Mouse (Mus musculus) frontal cortex, postnatal 25 days (tissue): ENCODE data around the gene Fgf11.
A peak's percentile ranks its signal among the peaks of the same experiment; 100 is the strongest.

ENCODE experiments used
- DNase-seq, 2 experiments: peaks; one replicate each; pipeline ENCODE4 v3.0.0; 2022; ENCODE audit warnings: low spot score in 2 of 2

Fgf11 gene

DNA sequence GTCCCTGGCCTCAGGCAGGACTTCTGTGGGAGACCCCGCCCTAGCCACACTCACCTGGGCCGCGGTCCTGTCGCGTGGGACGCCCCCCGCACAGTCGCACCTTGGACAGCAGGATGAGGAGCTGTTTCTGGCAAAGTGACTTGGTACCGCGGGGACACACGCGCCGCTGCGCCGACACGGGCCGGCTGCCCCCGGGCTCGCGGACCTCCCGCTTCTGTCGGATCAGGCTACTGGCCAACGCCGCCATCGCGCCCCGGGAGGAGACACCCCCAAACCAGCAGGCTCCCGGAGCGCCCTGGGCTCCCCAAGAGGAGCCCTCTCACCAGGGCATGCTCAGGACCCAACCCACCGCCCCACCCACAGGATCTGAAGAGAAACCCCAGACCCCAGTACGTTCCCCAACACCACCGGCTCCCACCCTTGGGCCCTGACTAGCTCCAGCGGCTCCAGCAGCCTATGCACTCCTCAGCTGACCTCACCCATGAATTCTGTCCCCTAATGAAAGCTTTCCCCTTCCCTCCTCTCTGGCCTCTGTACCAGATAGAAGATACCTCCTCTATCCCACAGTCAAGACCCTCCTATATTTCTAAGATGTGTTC is at the start of gene Fgf11:
TSS of gene Fgf11 (minus strand) at position 479 of the 599 bp plus-strand sequence.
- DNase-seq = no peak

DNA sequence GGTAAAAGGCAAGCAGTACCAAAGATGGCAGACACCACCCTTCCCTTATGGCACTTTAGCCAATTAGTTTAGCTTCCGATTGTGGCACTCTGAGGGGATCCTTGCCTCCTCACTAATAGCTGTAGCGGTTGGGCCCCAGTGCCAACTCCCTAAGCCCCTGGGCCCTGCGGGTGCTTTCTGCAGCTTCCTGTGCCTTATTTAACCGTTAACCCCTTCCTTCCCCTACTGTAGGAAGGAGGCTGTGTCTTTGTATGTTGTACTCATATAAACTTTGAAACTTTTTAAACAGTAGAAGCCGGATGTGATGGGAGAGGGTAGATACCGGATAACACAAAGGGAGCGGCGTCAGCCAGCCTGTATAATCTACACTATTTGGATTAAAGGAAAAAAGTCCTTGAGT is 49.1 kb upstream of the Fgf11 start:
- DNase-seq = no peak

DNA sequence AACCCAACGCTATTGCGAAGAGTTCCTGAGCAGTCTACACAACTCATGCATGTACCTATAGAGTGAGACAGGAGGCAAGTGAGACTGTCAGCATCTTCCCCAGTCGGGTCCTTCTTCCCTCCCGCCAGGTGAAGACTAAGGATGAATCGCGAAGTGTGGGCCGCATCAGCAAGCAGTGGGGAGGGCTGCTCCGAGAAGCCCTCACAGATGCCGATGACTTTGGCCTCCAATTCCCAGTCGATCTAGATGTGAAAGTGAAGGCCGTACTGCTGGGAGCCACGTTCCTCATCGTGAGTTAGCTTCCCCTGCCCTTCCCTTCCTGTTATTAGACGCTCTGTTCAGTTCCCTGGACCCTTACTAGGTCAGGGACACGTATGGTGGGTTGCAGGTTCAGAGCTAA is 48.2 kb upstream of the Fgf11 start:
- DNase-seq = no peak

GRCm38 (mm10) chr11:69849128-69849527 is 47.5 kb upstream of the Fgf11 start:
- no peak for DNase-seq

DNA sequence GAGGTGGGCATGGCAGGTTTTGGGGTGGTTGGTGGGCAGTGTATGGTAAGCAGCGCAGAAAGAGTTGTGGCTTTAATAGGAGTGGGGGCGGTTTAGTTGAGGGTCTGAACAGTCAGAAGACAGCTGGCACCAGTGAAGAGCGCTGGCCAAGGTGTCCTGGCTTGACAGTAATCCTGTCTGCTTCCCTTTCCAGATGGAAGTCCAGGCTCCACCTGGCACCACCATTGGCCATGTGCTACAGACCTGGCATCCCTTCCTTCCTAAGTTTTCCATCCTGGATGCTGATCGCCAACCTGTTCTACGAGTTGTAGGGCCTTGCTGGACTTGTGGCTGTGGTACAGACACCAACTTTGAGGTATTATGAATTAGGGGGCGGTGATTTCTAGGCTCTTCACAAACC is 46.4 kb upstream of the Fgf11 start:
- DNase-seq = no peak

DNA sequence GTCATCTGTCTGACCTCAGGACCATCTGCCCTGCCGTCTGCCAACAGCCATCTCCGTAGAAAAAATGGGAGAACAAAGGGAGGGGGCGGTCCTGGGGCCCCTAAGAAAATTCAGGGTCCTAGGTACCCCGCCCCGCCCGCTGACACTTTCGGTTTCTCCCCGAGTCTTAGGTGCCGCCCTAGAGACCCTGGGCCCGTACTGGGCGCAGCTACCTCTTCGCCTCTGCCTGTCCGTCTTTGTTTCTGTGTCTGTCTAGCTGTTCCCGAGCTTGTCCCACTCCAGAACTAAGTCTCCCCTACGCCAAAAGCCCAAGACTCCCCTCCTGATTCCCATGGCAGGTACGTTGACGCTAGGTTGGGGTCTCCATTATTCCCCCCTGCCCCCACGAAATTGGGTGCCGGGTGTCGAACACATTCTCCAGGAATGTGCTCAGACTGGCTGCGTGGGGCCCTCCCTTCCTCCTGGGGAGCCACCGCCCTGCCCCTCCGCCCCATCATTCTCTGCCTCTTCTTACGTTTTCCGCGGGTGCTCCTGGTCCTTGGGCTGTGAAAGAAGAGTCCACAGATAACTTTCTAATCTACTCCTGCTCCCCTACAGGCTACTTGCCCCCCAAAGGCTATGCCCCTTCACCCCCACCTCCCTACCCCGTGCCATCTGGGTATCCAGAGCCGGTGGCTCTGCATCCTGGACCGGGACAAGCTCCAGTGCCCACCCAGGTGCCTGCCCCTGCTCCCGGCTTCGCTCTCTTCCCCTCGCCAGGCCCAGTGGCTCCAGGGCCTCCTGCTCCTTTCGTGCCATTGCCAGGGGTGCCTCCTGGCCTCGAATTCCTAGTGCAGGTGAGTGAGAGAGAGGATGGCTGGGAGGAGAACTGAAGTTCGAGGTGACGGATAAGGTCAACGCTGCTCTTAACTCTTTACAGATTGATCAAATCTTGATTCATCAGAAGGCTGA is 45.4 kb upstream of the Fgf11 start:
- DNase-seq = no peak

GRCm38 (mm10) chr11:69846198-69846680 is 44.6 kb upstream of the Fgf11 start, which contains the start of gene Plscr3:
Gene Plscr3 (plus strand): TSS chr11:69846376.
- DNase-seq = peak; percentile 72 to 77

GRCm38 (mm10) chr11:69838714-69839104 is 37.1 kb upstream of the Fgf11 start:
- DNase-seq = no peak

GRCm38 (mm10) chr11:69837952-69838713 is 36.5 kb upstream of the Fgf11 start, which contains the start of gene Tmem256:
Gene Tmem256 (plus strand): TSS chr11:69838514.
- DNase-seq = peak; percentile 86 to 93

GRCm38 (mm10) chr11:69837604-69837951 is 35.9 kb upstream of the Fgf11 start, which contains the start of gene Nlgn2:
Gene Nlgn2 (minus strand): TSS chr11:69837784.
- DNase-seq = no peak

- peak; percentile 25 to 32 for DNase-seq
These were observed 35.3 kb upstream of the Fgf11 start for GRCm38 (mm10) chr11:69836703-69837576.

DNA sequence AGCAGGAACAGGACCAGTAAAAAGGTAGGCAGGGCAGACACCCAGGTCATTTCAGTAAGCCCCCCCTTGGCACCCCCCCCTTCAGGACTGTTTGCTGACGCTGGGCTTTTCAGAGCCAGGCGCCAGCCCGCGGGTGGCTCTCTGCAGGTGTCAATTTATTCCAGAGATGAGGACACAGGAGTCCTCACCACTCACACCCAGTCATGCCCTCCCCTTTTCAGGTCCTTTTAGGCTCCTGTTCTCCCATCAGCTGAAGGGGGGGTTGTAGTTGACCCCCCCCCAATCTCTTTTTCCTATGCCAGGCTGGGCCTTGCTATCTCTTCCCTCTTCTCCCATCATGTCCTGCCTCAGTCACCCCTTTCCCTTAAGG is 34.3 kb upstream of the Fgf11 start:
- no peak for DNase-seq

- no peak for DNase-seq
These were observed 33.8 kb upstream of the Fgf11 start for GRCm38 (mm10) chr11:69835326-69835965.

DNA sequence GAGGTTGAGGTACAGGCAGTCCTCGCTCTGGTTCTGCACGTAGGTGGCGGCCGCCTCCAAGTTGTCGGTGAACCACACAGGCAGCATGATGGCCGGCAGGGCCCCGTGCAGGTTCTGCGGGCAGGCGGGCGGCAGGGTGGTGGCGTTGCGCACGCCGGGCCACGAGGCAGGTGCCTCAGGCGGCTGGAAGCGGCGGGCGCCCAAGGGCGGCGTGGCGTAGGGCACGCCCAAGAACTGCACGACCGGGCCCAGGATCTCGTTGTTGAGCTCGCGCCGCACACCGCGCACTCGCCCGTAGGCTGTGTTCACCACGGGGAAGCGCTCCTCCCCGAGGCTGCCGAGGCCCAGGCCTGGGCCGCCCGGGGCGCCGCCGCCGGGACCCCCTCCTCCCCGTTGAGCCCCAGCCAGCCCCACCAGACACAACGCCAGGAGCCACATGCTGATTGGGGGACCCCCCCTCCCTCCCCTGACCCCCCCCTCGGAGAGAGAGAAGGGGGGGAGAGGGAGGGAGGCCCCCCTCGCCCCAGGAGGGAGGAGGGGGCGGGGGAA is 32.4 kb upstream of the Fgf11 start:
- DNase-seq = no peak

- no peak for DNase-seq
These were observed 31.9 kb upstream of the Fgf11 start for GRCm38 (mm10) chr11:69833554-69833953.

DNA sequence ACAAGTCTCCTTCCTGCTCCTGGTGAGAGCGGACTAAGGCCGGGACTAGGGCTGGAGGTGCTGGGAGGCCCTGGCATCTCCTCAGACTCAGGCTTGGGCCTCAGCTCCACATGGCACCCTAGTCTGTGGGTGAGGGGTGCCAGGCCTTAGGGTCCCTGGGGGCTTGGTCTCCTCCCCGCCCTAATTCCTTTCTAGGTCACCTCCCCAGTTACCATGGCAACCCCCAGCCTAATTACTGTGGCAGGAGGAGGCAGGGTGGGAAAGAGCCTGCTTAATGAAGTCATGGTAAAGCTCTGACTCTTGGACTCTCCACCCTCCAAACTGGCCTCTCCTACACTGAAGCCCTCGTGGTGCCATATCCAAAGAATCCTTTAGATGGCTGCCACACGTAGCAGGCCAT is 27.2 kb upstream of the Fgf11 start:
- no peak for DNase-seq

DNA sequence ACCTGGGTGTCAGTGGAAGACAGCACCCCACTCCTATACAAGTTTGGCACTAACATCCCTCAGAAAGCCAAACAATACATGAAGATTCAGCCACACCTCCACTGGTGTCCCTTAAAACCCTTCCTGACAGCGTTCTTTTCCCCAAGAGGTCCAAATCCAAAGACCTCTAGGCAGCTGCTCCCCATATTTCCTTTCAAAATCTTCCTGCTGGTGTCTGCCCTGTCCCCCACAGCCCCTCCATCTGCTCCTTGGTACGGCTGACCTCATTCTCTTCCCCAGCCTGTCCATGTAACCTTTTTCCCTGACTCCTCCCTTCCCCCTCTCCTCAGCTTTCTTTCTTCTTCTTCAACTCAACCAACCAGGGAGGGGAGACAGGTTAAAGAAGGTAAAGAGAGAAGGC is 21.8 kb upstream of the Fgf11 start:
- no peak for DNase-seq

DNA sequence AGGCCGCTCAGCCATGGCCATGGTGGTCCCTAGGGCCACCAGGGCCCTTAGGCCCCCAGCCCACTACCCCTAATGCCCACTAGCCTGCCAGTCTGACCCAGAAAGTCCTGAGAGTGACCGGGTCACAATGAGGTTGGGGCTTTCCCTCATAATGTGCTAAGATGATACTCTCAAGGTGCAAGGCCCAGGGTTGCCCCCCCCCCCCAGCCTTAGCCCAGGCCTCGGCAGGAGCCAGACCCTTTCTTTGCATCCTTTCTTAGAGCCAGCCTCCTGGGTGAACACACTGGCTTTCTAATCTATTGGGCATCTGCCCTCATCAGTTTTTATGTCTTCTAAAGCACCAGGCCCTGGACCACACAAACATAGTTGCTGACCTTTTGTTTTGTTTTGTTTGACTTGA is 20.4 kb upstream of the Fgf11 start, which contains the start of gene Spem1:
TSS of gene Spem1 (minus strand) at position 101 of the 400 bp plus-strand sequence.
- DNase-seq = no peak

DNA sequence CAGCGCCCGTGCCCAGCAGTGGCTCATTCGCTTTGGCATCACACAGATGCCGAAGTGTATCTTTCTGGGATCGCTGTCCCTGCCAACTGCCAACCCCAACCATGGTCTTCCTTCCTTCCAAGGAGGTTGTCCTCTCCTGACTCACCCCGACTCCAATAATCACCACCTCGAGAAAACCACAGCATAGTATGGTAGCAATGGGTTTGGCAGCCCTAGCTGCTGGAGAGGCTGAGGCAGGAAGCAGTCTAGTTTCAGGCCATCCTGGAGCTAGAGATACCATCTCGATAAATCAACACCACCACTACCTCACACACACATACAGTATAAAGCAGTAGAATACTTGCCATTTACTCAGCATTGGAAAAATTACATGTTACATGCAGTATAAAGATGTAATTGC is 17.2 kb upstream of the Fgf11 start:
- no peak for DNase-seq

GRCm38 (mm10) chr11:69818365-69818764 is 16.7 kb upstream of the Fgf11 start, which contains the start of gene Spem2:
Gene Spem2 (minus strand): TSS chr11:69818465.
- no peak for DNase-seq
